Mouse (Mus musculus) spleen, adult 12 weeks (tissue): Measurements from ENCODE around the gene Il12a.

ENCODE experiments used
- DNase-seq: peaks from one replicate; pipeline ENCODE4 v3.0.0; 2022; ENCODE audit warnings: low spot score

Il12a gene

DNA sequence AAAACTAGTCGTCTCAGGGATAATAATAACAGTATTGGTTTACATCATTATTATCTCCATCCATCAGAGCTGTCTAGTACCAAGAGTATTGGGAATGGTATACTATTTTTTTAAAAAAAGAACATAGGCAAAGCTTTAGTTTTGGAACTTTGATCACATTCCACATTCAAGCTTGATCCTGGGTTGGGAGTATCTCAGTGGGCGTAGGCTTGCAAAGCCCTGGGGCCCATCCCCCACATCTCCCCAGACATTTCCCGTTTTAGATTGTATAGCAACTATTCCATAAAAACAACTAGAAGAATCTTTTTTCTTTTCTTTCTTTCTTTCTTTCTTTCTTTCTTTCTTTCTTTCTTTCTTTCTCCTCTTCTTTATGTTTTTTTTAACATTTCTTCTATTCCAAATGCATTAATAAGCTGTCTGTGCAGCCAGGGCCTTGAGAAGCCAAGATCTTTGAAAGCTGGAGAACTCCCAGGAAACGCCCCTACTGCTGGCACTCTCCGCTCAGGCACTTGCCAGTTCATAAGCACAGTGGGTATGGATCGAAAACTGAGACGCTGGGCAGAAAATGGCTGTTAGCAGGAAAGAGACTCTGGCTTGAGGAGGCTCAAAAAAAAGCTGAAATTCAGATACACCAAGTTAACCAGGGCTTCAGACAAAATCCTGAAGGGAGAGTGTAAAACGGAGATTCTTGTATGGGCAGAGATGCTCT is 3.4 kb upstream of the Il12a start:
- no peak for DNase-seq

DNA sequence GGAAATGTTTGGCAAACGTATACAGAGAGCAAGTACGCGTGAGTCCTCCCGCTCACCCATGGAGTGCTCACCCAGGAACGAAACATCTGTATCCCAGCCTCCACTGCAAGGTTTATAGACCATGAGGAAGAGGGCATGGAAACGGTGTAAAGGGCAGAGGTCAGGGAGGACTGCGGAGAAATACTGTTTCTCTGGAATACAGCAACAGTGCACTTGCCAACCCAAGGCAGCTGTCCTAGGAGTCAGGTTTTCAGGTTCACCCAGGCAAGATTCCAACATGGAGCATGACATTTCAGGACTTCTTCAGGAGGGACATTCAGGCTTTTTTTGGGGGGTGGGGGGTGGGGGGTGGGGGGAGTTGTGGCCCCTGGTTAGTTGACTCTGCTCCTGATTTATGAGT is 1.1 kb upstream of the Il12a start:
- no peak for DNase-seq

DNA sequence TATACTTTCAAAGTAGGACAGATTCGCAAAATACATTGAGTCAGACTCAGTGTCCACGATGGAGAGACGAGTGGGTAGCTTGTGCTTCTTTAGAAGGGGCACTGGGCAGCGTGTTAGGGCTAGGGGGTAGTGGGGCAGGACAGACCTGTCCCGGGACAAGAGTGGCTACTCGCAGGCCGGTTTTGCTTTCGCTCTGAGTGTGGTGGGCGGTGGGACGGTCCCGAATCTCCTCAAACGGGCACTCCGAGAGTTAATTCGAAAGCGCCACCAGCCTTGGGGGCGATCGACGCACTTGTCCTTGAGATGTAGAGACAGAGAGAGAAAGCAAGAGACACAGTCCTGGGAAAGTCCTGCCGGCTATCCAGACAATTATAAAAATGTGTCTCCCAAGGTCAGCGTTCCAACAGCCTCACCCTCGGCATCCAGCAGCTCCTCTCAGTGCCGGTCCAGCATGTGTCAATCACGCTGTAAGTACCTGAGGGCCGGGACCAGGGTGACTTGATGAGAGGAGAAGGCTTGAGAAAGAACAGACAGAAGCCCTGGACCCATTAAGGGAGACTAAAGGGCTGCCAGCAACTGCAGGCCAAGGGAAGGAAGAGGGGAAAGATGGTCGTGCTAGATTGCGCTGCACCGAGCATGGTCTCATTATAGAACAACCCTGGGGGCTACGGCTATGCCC is 795 bp downstream of the Il12a start:
- DNase-seq = no peak

DNA sequence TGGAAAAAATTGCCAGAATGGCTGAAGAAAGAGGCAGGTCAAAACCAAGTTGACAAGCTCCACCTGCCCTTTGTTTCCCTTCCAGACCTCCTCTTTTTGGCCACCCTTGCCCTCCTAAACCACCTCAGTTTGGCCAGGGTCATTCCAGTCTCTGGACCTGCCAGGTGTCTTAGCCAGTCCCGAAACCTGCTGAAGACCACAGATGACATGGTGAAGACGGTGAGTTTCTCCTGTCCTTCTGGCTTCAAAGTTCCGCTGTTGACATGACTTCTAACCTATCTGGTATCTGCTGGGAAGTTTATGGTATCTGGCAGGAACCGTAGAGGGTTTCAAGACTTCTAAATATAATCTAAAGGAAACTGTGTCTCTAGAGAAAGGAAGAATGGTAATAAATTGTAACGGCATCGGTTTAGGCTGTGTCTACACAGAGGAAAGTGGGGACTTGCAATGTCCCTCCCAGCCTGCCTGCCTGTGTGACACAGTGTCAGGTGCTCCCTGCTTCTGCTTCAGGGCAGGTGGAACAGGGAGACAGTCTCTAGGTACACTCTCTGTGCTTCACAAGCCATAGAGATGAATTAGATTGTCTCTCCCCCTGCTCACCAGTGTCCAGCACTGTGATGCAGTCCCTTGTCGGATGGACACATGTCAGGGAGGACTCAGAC is 1.6 kb downstream of the Il12a start:
- DNase-seq = no peak

DNA sequence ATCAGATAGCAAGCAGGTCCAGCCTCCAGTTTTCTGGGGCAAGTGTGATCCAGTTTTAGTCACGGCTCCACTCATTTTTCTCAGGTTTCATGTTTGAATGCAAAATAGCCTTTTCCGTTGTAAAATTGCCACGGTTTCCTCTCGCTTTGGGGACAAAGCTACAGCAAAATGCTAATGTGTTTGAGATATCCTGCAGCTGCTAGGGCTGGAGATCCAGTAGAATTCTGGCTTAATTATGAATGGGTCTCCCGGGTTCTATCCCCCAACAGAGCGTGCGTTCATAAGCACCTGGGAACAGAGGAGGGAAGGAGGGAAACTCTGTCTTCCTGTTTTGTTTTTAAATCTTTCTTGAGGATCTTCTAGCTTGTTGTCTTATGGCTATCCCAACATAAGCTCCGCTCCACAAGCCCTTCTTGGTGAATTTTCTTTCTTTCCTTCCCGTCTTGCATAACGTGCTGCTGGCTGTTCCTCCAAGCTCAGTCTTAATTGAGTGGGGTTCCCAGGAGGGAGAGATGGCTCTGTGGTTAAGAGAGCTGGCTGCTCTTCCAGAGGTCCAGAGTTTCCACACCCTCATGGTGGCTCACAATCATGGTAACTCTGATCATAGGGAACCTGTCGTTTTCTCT is 2.3 kb downstream of the Il12a start:
- DNase-seq = no peak

DNA sequence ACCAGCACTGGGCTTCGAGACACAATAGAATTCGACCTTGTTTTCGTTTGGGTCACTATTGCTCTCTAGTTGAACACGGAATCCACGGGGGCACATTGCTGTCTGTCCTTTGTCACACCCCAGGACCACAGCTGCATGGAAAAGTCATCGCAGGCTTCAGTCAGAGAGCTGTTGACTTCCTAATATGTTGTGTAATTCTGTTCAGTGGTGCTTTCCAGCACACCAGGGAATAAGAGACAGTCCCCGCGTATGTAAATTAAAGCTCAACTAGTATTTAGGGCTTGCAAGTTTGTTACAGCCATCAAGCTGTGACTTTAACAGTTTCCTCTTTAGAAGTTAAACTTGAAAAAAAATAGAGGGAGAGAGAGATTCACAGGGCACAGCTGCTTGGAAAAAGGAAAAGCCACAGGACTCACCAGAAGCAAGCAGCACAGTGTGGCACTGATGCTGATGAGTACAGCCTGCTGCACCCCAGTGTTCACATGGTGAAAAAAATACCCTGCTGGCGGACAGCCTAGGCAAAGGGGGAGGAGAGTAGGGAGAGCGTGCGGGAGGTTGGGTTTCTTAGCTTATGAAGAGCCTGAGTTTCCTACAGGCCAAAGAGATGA is 3.1 kb downstream of the Il12a start:
- no peak for DNase-seq

DNA sequence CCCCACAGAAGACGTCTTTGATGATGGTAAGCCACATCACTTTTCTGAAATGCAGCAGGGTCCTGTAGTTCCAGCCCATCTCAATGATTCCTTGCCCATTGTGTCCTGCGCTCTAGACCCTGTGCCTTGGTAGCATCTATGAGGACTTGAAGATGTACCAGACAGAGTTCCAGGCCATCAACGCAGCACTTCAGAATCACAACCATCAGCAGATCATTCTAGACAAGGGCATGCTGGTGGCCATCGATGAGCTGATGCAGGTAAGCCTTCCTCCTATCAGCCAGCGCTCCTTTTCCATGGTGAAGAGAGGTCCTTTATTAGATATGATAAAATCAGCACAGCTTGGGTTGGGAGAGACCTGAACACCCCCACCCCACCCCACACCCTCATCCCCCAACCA is 4.9 kb downstream of the Il12a start:
- DNase-seq = no peak

DNA sequence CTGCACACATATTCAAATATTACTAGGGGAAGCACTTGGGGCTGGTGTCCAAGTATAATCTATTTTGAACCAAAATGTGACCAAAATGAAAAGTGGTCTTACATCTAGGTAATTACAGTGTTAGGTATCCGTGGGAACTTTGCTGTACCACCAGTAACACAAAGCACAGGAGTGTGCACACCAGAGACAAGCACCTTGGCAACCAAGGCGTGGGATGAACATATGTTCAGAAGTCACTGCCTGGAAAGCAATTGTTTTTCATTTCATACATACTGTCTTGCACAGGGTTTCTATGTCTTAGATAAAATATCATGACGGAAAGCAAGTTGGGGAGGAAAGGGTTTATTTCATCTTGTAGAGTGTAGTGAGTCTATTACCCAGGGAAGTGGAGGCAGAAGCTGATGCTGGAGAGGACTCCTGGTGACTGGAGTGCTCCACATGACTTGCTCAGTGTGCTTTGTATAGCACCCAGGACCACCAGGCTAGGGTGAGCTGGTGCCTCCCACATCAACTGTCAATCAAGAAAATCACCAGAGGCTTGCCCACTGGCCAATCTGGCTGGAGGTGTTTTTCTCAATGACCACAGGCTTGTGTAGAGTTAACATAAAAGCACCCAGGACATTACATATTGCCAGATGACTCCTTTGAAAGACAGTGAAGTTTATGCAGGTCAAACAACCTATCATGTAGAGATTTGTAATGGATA is 6.2 kb downstream of the Il12a start:
- DNase-seq = no peak

DNA sequence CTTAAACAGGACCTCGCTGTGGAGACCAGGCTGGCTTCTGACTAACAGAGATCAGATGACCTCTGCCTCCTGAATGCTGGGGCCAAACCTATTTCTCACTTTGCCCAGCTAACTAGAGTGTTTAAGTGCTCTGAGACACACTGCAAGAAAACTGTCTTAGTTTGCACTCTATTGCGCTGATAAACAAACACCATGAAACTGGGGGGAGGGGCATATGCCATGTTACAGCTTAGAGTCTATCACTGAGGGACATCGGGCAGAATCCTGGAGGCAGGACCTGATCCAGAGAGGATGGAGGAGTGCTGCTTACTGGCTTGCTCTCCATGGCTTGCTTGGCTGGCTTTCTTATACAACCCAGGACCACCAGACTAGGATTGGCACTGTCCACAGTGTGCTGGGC is 8.2 kb downstream of the Il12a start:
- DNase-seq = no peak

DNA sequence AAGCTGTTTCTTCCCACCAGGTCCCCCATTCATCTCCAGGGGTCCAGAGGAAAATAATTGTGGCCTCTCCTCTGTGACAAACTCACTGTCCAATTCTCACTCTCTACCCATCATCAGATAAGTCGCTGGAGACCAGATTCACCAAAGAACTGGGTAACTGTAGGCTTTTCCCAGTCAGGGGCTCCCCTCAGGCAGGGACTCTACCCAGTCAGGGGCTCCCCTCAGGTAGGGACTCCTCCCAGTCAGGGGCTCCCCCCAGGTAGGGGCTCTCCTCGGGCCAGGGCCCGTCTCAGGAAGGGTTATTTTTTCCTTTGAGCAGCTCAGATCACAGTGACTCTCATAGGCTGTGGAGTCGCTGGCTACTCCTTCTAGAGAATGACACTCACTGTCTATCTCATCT is 9.6 kb downstream of the Il12a start:
- DNase-seq = no peak

DNA sequence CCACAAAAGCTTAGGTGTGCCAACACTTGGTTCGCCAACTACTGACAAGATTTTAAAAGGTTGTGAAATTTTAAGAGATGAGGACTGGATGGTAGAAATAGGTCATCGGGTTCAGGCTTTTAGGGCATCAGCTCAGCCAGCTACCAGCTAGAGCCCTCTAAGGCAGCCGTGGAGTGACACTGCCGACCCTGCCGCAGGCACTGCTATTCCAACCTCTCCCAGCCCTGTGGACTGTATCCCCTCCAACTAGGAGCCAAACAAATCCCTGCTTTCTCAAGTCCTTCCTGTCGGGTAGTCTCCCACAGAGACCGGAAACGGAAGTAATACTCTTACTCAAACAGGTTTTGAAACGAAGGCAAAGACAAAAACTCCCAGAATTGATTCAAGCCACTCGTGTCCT is 15.9 kb downstream of the Il12a start:
- no peak for DNase-seq

DNA sequence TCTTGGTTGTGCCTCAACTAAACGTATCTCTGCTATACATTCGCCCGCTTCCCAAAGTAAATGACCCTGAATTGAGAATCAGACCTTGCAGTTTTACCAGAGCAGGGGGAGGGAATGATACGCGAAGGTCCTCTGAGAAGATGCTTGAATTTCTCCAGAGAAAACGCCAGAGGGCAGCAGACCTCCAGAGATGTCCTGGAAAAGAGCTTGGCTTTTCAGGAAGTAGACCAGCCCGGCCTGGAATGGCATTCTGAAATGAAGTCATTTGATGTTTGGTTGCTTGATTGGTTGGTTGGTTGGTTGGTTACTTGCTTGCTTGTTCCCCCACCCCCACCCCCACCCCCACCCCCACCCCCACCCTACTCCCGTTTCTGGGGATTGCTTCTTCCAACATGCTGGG is 17.8 kb downstream of the Il12a start:
- DNase-seq = no peak

DNA sequence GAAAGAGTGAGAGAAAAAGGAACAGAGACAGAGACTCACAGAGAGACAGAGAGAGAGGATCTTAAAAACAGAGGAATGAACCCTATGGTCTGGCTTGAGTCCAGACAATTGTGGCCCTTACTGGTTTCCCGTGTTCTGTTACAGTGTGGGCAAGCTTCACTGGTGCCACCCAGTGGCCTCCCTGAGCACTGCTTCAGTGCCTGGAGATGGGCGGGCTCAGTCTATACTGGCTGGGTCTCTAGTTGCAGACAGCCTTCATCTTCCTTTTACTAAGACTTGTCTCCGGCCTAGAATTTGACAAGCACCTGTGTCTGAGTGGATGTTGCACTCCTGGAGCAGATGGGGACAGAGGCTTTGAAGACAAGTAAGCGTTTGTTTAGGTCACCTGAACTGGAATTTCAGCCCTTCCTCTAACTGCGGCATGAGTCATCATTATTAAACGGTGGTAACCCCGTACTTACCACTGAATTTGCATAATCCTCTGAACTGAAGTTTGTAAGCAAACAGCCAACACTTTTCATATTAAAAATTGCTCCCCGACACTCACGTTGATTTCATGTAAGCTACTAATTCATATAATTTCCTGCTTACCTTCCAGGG is 18.9 kb downstream of the Il12a start:
- DNase-seq = peak; percentile 64

DNA sequence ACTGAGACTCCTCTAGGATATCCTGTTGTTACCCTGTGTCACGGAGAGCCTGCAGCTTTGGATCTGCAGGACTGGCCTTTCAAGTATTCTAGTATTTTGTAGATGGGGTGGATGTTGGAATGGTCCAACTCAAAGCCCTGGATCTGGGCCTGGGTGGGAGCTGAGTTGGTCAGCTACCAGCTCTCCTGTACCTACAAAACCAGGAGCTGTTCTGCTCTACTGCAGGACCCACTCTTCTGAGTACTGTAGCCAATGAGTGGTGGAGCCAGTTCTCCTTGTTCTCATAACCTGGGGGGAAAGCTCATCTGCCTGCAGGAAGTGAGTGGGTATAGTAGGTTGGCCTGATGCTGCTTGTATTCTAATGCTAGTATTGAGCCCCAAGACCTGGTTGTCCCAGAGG is 20.0 kb downstream of the Il12a start:
- DNase-seq = no peak

DNA sequence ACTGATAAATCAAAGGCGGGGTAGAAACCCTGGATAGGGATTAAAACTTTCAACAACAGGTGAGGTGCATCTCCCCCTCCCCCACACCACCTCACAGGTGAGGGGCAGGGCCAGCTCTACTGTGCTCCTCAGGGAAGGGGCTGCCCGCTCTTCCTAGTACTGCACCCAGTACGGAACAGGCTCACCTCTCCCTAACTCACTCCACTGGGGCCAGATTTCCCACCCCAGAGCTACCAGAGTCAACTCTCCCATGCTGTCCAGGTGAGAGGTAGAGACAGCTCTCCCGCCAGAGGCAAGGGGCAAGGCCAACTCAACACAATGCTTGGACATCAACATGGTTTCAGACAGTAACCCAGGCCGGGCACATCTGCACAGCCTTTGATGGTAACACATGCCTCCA is 21.1 kb downstream of the Il12a start:
- no peak for DNase-seq

DNA sequence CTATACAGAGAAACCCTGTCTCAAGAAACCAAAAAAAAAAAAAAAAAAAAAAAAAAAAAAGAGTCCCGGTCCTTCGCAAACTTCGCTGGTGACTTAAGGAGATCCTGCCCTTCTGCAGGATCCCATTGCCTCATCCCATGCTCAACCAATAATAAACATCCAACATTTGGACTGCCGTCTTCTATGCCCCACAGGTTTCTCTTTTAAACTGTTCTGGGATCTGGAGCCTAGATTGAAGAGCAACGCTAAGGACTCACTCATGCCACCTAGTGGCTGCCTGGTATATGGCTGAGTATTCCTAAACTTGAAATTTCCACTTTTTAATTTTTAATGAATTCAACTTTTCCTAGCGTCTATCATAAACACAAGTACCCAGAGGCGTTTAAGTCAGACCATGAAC is 23.1 kb downstream of the Il12a start:
- no peak for DNase-seq

DNA sequence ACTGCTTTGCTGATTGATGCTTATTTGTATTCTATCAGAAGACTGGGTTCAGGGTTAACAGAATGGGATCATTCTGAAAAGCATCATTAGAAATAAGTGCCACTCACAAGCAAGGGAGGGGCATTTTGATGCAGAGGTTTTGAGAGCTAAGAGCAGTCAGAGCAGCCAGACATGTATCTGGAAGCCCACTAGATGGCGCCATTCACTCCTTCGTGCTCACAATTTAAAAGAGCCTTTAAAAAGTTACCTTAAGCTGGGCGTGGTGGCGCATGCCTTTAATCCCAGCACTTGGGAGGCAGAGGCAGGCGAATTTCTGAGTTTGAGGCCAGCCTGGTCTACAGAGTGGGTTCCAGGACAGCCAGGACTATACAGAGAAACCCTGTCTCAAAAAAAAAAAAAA is 26.9 kb downstream of the Il12a start:
- DNase-seq = peak; percentile 32

DNA sequence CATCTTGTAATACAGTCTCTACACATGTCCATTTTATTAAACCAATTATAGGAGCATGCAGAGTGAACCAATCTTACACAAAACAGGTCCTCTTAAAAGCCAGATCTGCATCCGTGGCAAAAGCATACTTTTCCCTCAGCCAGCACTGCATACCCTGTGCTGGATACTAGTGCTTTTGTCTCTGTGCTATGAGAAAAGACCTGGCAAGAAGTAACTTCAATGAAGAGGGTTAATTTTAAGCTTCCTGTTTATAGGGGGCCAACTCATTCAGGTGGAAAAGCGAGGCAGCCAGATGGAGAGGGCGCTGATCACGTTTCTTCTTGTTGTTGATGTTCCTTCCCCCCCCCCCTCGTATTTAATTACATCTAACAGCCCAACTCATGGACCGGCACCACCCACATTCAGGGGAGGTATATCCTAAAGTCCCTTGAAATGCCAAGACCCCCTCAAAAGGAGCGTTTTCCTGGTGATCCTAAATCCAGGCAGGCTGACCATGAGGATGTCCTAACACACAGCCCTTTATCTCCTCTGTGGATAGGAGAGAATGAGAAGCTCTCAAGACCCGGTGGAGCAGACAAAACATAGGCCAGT is 28.9 kb downstream of the Il12a start:
- no peak for DNase-seq

DNA sequence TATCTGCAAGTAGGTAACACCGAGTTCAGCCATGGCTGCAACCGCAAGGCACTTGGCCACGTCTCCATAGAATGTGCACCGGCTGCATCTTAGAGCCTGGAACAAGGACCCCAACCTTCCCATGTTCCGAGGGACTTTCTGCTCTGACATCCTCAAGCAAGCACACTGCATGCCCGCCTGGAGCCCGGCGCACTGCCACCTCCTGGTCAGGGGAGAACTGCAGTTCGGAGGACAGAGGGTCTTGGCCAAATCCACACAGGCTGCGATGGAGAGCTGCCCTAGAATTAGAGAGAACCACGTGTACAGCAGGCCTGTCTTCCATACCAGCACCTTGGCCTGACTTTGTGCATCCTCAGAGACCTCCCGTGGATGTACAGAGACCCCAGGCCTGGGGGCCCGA is 29.8 kb downstream of the Il12a start:
- DNase-seq = no peak

DNA sequence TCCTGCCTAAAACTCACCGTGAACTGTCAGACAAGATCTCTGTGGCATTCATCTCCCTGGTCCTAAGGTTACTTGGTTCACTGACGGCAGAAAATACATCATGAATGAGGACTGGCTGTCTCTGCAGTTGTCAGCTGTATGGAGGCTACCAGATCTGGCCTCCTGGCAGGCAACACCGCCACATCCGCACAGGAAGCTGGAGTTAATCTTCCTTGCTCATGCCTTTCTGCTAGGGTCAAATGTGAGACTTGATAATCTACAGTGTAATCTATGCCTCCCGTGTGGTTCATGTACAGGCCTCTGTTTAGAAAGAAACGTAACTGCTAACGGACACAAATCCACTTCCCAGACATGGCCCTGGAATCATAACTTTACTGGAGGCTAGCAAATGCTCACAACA is 51.5 kb downstream of the Il12a start:
- DNase-seq = no peak
